Mouse (Mus musculus) CH12.LX (cell line): ENCODE results near the gene Tas1r1. TPM values are rescaled to one million over a fixed set of nuclear protein-coding genes. Genes with fewer than 3 reads are reported as not detected.

Experiments used
- DNase-seq: peaks from one replicate; pipeline ENCODE4 v3.0.0-alpha.2; 2013; ENCODE audit errors: extremely low read depth
- H3K27ac ChIP-seq: 2 replicates; pipeline ENCODE4 v1.5.1; 2012; ENCODE audit warnings: low read depth, mild to moderate bottlenecking, control low read depth, moderate library complexity; ENCODE audit not compliant: insufficient read depth
- H3K27me3 ChIP-seq: replicated peaks from 2 replicates; pipeline ENCODE3; 2012; ENCODE audit warnings: inconsistent platforms
- H3K36me3 ChIP-seq, 2 experiments: replicated peaks in 1 of 2; 2 replicates each; pipeline versions ENCODE3 to v1.6.1; 2012; ENCODE audit warnings: inconsistent platforms in 1 of 2, low read length in 1 of 2, mild to moderate bottlenecking in 1 of 2, mixed read lengths in 1 of 2, moderate library complexity in 1 of 2; ENCODE audit not compliant: control insufficient read depth in 1 of 2, insufficient read depth in 1 of 2
- H3K4me1 ChIP-seq, 2 experiments: 2 replicates each; pipeline ENCODE4 v1.6.1; 2012; ENCODE audit warnings: inconsistent platforms in 1 of 2, moderate library complexity in 1 of 2; ENCODE audit not compliant: insufficient read depth in 2 of 2, control insufficient read depth in 1 of 2
- H3K4me2 ChIP-seq: 2 replicates; pipeline ENCODE4 v1.6.1; 2012; ENCODE audit warnings: low read depth, mild to moderate bottlenecking, control low read depth; ENCODE audit not compliant: poor library complexity, insufficient read depth, severe bottlenecking
- H3K4me3 ChIP-seq, 3 experiments: fragments of 150-350 bp in 1 of 3; sonication (generic) in 1 of 3; replicated peaks in 1 of 3; 2 replicates each; pipeline versions ENCODE3 to v1.5.1; 2011 to 2012; ENCODE audit warnings: low read depth in 2 of 3, low read length in 2 of 3, mild to moderate bottlenecking in 2 of 3, moderate library complexity in 2 of 3, control low read depth in 1 of 3, improper control_type of control experiment in 1 of 3, inconsistent platforms in 1 of 3, mixed read lengths in 1 of 3; ENCODE audit not compliant: poor library complexity in 1 of 3
- H3K79me2 ChIP-seq: replicated peaks from 2 replicates; pipeline ENCODE4 v1.6.1; 2012; ENCODE audit warnings: mild to moderate bottlenecking, moderate library complexity; ENCODE audit not compliant: control insufficient read depth, poor library complexity, insufficient read depth, severe bottlenecking; ENCODE audit errors: extremely low read depth
- H3K9ac ChIP-seq: 2 replicates; pipeline ENCODE4 v1.6.1; 2012; ENCODE audit warnings: low read depth, mild to moderate bottlenecking, control low read depth, moderate library complexity; ENCODE audit not compliant: insufficient read depth
- H3K9me3 ChIP-seq: replicated peaks from 2 replicates; pipeline ENCODE3; 2012; ENCODE audit warnings: low read length, inconsistent platforms, mixed read lengths
- CHD2 ChIP-seq: IDR thresholded peaks from 2 replicates; pipeline ENCODE4 v1.6.1; 2011; ENCODE audit warnings: low read length, improper control_type of control experiment
- CTCF ChIP-seq, 2 experiments: IDR thresholded peaks in 1 of 2; conservative IDR thresholded peaks in 1 of 2; 2 replicates each; pipeline ENCODE4 v1.5.1; 2011 to 2012; ENCODE audit warnings: low read depth in 2 of 2, low read length in 2 of 2, improper control_type of control experiment in 1 of 2, inconsistent platforms in 1 of 2, mild to moderate bottlenecking in 1 of 2, moderate library complexity in 1 of 2
- ELF1 ChIP-seq: IDR thresholded peaks from 2 replicates; pipeline ENCODE4 v1.6.1; 2014; ENCODE audit warnings: low read depth, mild to moderate bottlenecking, inconsistent platforms, low read length, improper control_type of control experiment
- EP300 ChIP-seq: IDR thresholded peaks from 2 replicates; pipeline ENCODE4 v1.6.1; 2011; ENCODE audit warnings: low read length, improper control_type of control experiment
- GABPA ChIP-seq: IDR thresholded peaks from 2 replicates; pipeline ENCODE4 v1.6.1; 2012; ENCODE audit warnings: low read depth, low read length, improper control_type of control experiment, inconsistent platforms; ENCODE audit not compliant: insufficient replicate concordance
- HCFC1 ChIP-seq: IDR thresholded peaks from 2 replicates; pipeline ENCODE4 v1.6.1; 2012; ENCODE audit warnings: low read depth, mild to moderate bottlenecking, inconsistent platforms, low read length, improper control_type of control experiment
- IRF4 ChIP-seq: IDR thresholded peaks from 2 replicates; pipeline ENCODE4 v1.6.1; 2014; ENCODE audit warnings: low read depth, mild to moderate bottlenecking, inconsistent platforms, low read length, improper control_type of control experiment
- KAT2A ChIP-seq: IDR thresholded peaks from 2 replicates; pipeline ENCODE4 v1.6.1; 2012; ENCODE audit warnings: low read length, improper control_type of control experiment, inconsistent platforms; ENCODE audit not compliant: insufficient replicate concordance
- MAX ChIP-seq: IDR thresholded peaks from 2 replicates; pipeline ENCODE4 v1.6.1; 2011; ENCODE audit warnings: low read length, improper control_type of control experiment
- MYC ChIP-seq: IDR thresholded peaks from 2 replicates; pipeline ENCODE4 v1.6.1; 2011; ENCODE audit warnings: low read depth, mild to moderate bottlenecking, improper control_type of control experiment, low read length
- NELFE ChIP-seq: IDR thresholded peaks from 2 replicates; pipeline ENCODE4 v1.6.1; 2011; ENCODE audit warnings: low read depth, low read length, improper control_type of control experiment
- PAX5 ChIP-seq: IDR thresholded peaks from 2 replicates; pipeline ENCODE4 v1.6.1; 2012; ENCODE audit warnings: low read length, inconsistent platforms, mixed read lengths
- POLR2AphosphoS2 ChIP-seq: IDR thresholded peaks from 2 replicates; pipeline ENCODE4 v1.6.1; 2011; ENCODE audit warnings: low read depth, low read length, improper control_type of control experiment
- RAD21 ChIP-seq: IDR thresholded peaks from 2 replicates; pipeline ENCODE4 v1.6.1; 2011; ENCODE audit warnings: low read depth, mild to moderate bottlenecking, low read length, improper control_type of control experiment, moderate library complexity
- SIN3A ChIP-seq: IDR thresholded peaks from 2 replicates; pipeline ENCODE4 v1.6.1; 2012; ENCODE audit warnings: low read length, improper control_type of control experiment, inconsistent platforms
- UBTF ChIP-seq: IDR thresholded peaks from 2 replicates; pipeline ENCODE4 v1.6.1; 2012; ENCODE audit warnings: low read depth, mild to moderate bottlenecking, inconsistent platforms, low read length, improper control_type of control experiment, moderate library complexity
- ZC3H11A ChIP-seq: IDR thresholded peaks from 2 replicates; pipeline ENCODE4 v1.6.1; 2012; ENCODE audit warnings: low read depth, mild to moderate bottlenecking, inconsistent platforms, low read length, improper control_type of control experiment
- ZKSCAN1 ChIP-seq: IDR thresholded peaks from 2 replicates; pipeline ENCODE4 v1.6.1; 2012; ENCODE audit warnings: low read depth, inconsistent platforms, low read length, improper control_type of control experiment, borderline replicate concordance
- ZNF384 ChIP-seq: IDR thresholded peaks from 2 replicates; pipeline ENCODE4 v1.6.1; 2012; ENCODE audit warnings: low read depth, low read length, improper control_type of control experiment, inconsistent platforms
- dilution Hi-C: fragments of 300-500 bp; cut with MboI; formaldehyde crosslinking; loops from 2 replicates; pipeline ENCODE4 v1.14.3; 2020; ENCODE audit warnings: low sequenced_read_pairs; ENCODE audit not compliant: extremely low pct_unique_long_range_greater_than_20kb, extremely low pct_ligation_motif_present
- in situ Hi-C: fragments of 300-500 bp; cut with MboI; formaldehyde crosslinking; loops from 3 replicates; pipeline ENCODE4 v1.14.3; 2019; ENCODE audit warnings: low sequenced_read_pairs, low pct_ligation_motif_present, low pct_unique_long_range_greater_than_20kb, mixed read lengths
- polyA plus RNA-seq: library from polyadenylated mRNA; unstranded; fragments of >175 nt; gene quantifications from 2 replicates; pipeline ENCODE4 v1.2.1, GENCODE M21; 2012; ENCODE audit warnings: low read depth; ENCODE audit not compliant: insufficient read length
- total RNA-seq, 2 experiments: library from RNA; depleted of rRNA; stranded (reverse); fragments of 300-350 nt in 1 of 2; fragments of >200 nt in 1 of 2; gene quantifications; 2 replicates each; pipeline ENCODE4 v1.2.3; 2012 to 2014

The Tas1r1 gene
- total and polyA plus RNA-seq, 3 experiments, result 0.21 TPM; not detected in 2

DNA sequence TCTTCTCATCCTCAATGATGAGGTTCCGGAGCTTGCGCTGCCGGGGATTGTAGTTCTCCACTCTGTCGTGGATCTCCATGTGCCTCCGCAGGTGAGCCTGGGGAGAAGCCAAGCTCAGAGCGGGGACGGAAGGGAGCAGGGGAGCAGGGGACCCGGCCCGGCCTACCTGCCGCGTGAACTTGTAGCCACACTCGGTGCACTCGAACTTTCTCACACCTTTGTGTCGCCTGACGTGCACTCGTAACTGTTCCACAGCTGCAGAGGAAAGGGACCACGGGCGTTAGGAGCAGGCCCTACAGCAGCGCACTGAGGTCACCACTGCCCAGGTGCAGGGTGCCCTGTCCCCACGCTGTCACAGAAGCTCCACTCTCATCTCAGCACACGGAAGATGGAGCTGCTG, 18.3 kb downstream of the Tas1r1 start (continued):
- TF ChIP-seq ZKSCAN1, result no peak
- TF ChIP-seq CHD2, result no peak
- TF ChIP-seq ZNF384, result no peak

DNA sequence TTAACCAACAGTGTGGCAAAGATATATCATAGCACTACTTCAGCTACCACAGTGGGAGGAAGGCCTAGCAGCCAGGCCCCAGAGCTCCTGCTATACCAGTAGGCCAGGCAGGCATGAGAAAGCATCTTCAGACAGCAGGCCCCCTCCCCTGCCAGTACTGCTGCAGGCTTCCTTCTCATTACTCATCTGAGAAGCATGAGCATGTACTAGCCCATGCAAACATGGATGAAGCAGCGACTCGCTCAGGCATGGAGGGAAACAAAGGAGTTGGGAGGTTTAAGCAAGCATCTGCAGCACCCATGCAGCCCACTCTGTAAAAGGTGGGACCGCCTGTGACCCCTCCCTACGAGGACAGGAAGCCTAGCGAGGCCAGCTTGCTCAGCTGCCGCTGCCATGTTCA, 19.3 kb downstream of the Tas1r1 start:
- Histone ChIP-seq H3K27ac (no peak overlapping the region), H3K27me3 (no peaks in the 10 kb centered on the region), H3K4me3 (no peak overlapping the region), H3K36me3 (peaks cover 68 to 98% of the 10 kb centered on the region in 2 experiments), H3K79me2 (no peaks in the 10 kb centered on the region), H3K4me2 (no peak overlapping the region), H3K4me1 (peaks cover 3 to 6% of the 10 kb centered on the region in 2 experiments; a peak in 2 of 4 replicates), H3K9me3 (no peaks in the 10 kb centered on the region), H3K9ac (no peak overlapping the region)
- TF ChIP-seq EP300 (no peak), KAT2A (no peak), CTCF (conservative IDR thresholded peaks at IDR 0.05 in 1 of 2, IDR thresholded peaks at IDR 0.05 in 1 of 2; ENCODE audit: low read depth in 2 of 2, low read length in 2 of 2) (no peak), SIN3A (no peak), IRF4 (no peak), ZC3H11A (no peak), PAX5 (no peak), UBTF (no peak)
- dilution Hi-C loops, result no loop called here
- in situ Hi-C loops, result no loop called here
- DNase-seq, result no peak

DNA sequence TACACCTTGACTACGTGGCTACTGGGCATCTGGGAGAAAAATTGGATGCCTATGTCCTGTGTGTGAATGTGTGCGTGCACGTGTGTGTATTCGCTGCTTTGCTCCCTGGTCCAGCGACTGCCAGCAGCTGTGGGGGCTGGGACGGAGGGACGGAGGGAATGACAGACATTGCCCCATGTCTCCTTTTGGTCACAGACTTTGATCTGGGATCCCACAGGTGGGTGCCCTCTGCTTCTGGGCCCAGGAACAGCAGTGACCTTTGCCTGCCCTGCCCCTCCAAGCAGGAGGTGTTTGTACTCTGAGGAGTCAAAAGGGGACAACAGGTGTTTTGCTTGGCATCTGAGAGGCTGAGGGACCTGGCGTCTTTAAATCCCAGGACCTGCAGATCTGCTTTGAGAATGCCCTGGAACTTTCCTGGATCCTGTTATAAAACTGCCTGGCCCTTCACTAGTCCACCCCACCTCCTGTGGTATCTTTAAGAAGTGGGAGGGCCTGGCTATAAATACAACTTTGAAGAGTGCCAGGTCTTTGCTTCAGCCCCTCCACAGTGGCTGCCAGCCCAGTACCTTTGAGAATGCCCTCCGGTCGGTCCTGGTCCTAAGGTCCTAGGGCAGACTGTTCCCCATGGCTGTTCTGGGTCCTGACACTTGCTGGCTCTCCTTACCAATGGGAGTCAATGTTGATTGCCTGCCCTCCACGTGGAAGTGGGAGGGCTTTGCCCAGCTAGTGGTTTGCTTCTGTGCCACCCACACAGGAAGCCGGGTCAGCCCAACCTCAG, 25.1 kb downstream of the Tas1r1 start:
- Histone ChIP-seq H3K36me3 (peaks cover 29 to 67% of the 10 kb centered on the region in 2 experiments), H3K4me2 (no peak overlapping the region), H3K9ac (no peak overlapping the region), H3K79me2 (peaks cover 2% of the 10 kb centered on the region; the same call in 1 of the 2 replicates), H3K9me3 (no peaks in the 10 kb centered on the region), H3K27me3 (peaks cover 3% of the 10 kb centered on the region), H3K27ac (no peak overlapping the region), H3K4me1 (peaks cover 15 to 34% of the 10 kb centered on the region in 2 experiments), H3K4me3 (no peak overlapping the region)
- no peak for DNase-seq
- dilution Hi-C loops, result no loop called here
- no peak for TF ChIP-seq RAD21
- TF ChIP-seq MAX, result no peak
- TF ChIP-seq MYC, result no peak
- TF ChIP-seq GABPA, result no peak
- no peak for TF ChIP-seq ELF1
- no peak for TF ChIP-seq NELFE
- TF ChIP-seq ZC3H11A, result no peak
- TF ChIP-seq HCFC1, result no peak
- TF ChIP-seq UBTF, result no peak
- TF ChIP-seq POLR2AphosphoS2, result no peak
- in situ Hi-C loops, result no loop called here
